Mouse (Mus musculus) frontal cortex, postnatal 36 days (tissue): ENCODE data around the gene Mettl7a2.
A peak's percentile ranks its signal among the peaks of the same experiment; 100 is the strongest.
"Not testable (repeated sequence)": the region's sequence is repeated elsewhere in the genome, so short reads cannot be mapped to it uniquely, and the experiment has no call there.

Experiments
- DNase-seq, 2 experiments: peaks; one replicate each; pipeline ENCODE4 v3.0.0; 2022; ENCODE audit warnings: low spot score in 2 of 2

Gene Mettl7a2

GRCm38 (mm10) chr15:100337847-100338246, 15.2 kb upstream of the Mettl7a2 start:
- DNase-seq, result peak in 1 of 2 experiments; percentile 50

- DNase-seq, result not testable (repeated sequence)
Measured at GRCm38 (mm10) chr15:100341314-100341980, 11.6 kb upstream of the Mettl7a2 start.

- DNase-seq, result no peak
Measured at GRCm38 (mm10) chr15:100345484-100345883, 7.5 kb upstream of the Mettl7a2 start.

GRCm38 (mm10) chr15:100346761-100347160, 6.2 kb upstream of the Mettl7a2 start:
- no peak for DNase-seq

GRCm38 (mm10) chr15:100349496-100349895, 3.5 kb upstream of the Mettl7a2 start:
- DNase-seq, result no peak

GRCm38 (mm10) chr15:100351501-100352060, 1.4 kb upstream of the Mettl7a2 start:
- no peak for DNase-seq

- DNase-seq, result not testable (repeated sequence)
Measured at GRCm38 (mm10) chr15:100353399-100353798, 399 bp downstream of the Mettl7a2 start.

GRCm38 (mm10) chr15:100355876-100356275, 2.9 kb downstream of the Mettl7a2 start:
- DNase-seq, result no peak

GRCm38 (mm10) chr15:100364242-100364641, 11.2 kb downstream of the Mettl7a2 start, which contains the start of gene Higd1c:
Gene Higd1c (plus strand): TSS chr15:100364542.
- no peak for DNase-seq

- DNase-seq, result not testable (repeated sequence)
Measured at GRCm38 (mm10) chr15:100365967-100366366, 13.0 kb downstream of the Mettl7a2 start.

GRCm38 (mm10) chr15:100367119-100367518, 14.1 kb downstream of the Mettl7a2 start:
- DNase-seq, result no peak

GRCm38 (mm10) chr15:100375066-100375465, 22.1 kb downstream of the Mettl7a2 start:
- peak; percentile 62 to 87 for DNase-seq

- peak in 1 of 2 experiments; percentile 24 for DNase-seq
Measured at GRCm38 (mm10) chr15:100377847-100378505, 25.0 kb downstream of the Mettl7a2 start.

- no peak for DNase-seq
Measured at GRCm38 (mm10) chr15:100379658-100380057, 26.7 kb downstream of the Mettl7a2 start.

- DNase-seq, result no peak
Measured at GRCm38 (mm10) chr15:100380104-100380503, 27.1 kb downstream of the Mettl7a2 start.

GRCm38 (mm10) chr15:100385705-100386104, 32.7 kb downstream of the Mettl7a2 start:
- DNase-seq, result no peak

GRCm38 (mm10) chr15:100387544-100388223, 34.7 kb downstream of the Mettl7a2 start:
- DNase-seq, result no peak

- no peak for DNase-seq
Measured at GRCm38 (mm10) chr15:100388224-100388835, 35.3 kb downstream of the Mettl7a2 start.

GRCm38 (mm10) chr15:100388886-100389285, 35.9 kb downstream of the Mettl7a2 start:
- no peak for DNase-seq

- DNase-seq, result no peak
Measured at GRCm38 (mm10) chr15:100391066-100391465, 38.1 kb downstream of the Mettl7a2 start.

GRCm38 (mm10) chr15:100391599-100391998, 38.6 kb downstream of the Mettl7a2 start:
- DNase-seq, result no peak

GRCm38 (mm10) chr15:100393016-100393415, 40.0 kb downstream of the Mettl7a2 start:
- DNase-seq, result no peak
